Mouse (Mus musculus) testis, postnatal 10 days (tissue): ENCODE measurements around the gene St3gal2.
"Not testable (repeated sequence)": the region's sequence is repeated elsewhere in the genome, so short reads cannot be mapped to it uniquely, and the experiment has no call there.

Experiments used
- DNase-seq: peaks from one replicate; pipeline ENCODE4 v3.0.0; 2021; ENCODE audit warnings: low spot score

St3gal2 gene

GRCm38 (mm10) chr8:110996641-110997430 is 77.1 kb downstream of the St3gal2 start:
- DNase-seq: no peak

GRCm38 (mm10) chr8:110997547-110998531 is 78.1 kb downstream of the St3gal2 start, which contains the start of gene Ddx19a:
Gene Ddx19a (minus strand): TSS chr8:110997800.
- peak; percentile 92 for DNase-seq

- DNase-seq: not testable (repeated sequence)
Measured at GRCm38 (mm10) chr8:111010230-111010991, 90.7 kb downstream of the St3gal2 start.
